Mouse (Mus musculus): Measurements from ENCODE around the gene Prss48.

- no peak for TF ChIP-seq CTCF (IDR thresholded peaks at IDR 0.05; ENCODE audit: low read depth)
- TF ChIP-seq EP300 (IDR thresholded peaks at IDR 0.05; ENCODE audit: low read depth): no peak
These were observed 2.5 kb upstream of the Prss48 start for GRCm38 (mm10) chr3:86004751-86005150.
